Mouse (Mus musculus): ENCODE data around the gene Fes.

The Fes gene

DNA sequence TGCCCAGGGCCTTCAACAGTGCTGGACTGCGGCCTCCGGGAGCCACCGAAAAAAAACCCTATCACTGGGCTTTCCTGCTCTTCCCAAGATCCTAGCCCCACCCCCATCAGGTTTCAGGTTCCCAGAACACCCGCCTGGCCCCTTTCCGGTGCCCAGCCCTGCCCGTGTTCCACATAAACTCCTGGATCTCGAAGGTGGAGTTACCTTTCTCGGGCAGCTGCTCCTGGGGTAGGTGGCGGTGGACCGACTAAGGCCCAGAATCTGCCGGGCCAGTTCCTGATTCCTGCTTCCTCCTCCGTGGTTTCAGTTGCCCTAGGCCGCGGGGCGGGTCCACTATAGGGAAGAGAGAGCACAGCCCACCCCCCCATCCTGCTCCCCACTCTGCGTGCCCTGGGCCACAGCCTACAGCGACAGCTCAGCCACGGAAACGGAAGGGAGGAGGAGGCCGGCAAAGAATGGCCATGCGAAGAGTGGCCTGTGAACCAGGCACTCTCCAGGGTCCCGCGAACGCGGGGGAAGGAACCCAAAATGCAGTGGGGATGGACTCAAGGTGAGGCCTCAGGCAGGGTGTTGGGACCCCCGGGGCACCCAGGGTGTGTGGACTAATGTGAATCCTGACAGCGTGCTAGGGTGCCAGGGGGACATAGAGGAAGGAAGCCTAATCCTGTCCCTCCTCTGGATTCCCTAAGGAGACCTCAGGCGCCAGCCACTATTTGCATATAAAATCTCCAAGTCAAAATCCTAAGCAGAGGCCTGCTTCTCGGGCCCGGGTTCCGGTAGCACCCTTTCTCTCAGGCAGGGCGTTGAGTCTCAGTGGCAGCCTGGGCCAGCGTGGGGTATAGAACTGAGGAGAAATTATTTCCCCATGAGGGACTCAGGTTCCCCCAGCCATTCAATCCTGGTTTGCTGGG, at the start of gene Fes:
TSS of gene Fes (minus strand) at position 314 of the 911 bp plus-strand sequence.
- no peak for DNase-seq (ENCODE audit: low read depth, low spot score)

DNA sequence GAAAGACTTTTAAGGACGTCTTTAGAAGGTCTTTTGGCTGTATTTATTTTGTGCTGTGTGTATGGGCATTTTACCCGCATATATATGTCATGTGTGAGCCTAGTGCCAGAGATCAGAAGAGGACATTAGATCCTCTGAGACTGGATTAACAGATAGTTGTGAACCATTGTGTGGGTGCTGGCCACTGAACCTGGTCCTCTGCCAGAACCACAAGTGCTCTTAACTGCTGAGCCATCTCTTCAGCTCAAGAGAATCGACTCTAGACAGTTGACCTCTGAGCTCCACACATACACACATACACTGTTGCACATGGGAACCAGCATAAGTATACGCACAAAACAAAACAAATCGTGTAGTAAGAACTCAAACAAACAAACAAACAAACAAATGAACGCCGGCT, 48.8 kb upstream of the Fes start:
- DNase-seq (ENCODE audit: low read depth, low spot score), result peak; percentile 42

GRCm38 (mm10) chr7:80435594-80435993, 47.8 kb upstream of the Fes start:
- DNase-seq (ENCODE audit: low read depth, low spot score), result peak; percentile 74

- DNase-seq (ENCODE audit: low read depth, low spot score), result no peak
Observed at GRCm38 (mm10) chr7:80429661-80430060, 41.9 kb upstream of the Fes start.

DNA sequence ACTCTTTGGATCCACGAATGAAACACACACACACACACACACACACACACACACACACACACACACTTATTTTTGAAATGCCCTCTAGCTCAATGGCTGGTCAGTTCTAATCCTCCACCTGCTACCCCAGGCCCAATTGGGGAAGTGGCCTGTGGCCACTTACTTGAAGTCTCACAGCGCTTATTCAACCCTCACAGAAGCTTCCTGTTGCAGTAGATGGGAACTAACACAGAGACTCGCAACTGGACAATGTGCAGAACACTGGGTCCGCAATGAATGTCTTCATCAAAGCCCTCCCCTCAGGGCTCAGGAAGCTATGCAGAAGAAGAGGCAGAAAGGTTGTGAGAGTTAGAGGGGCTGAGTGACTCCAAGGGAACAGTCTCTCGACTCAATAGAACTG, 40.0 kb upstream of the Fes start:
- DNase-seq (ENCODE audit: low read depth, low spot score), result no peak

GRCm38 (mm10) chr7:80426363-80426762, 38.6 kb upstream of the Fes start:
- peak; percentile 25 for DNase-seq (ENCODE audit: low read depth, low spot score)

- DNase-seq (ENCODE audit: low read depth, low spot score), result no peak
Observed at GRCm38 (mm10) chr7:80424722-80425121, 37.0 kb upstream of the Fes start.

DNA sequence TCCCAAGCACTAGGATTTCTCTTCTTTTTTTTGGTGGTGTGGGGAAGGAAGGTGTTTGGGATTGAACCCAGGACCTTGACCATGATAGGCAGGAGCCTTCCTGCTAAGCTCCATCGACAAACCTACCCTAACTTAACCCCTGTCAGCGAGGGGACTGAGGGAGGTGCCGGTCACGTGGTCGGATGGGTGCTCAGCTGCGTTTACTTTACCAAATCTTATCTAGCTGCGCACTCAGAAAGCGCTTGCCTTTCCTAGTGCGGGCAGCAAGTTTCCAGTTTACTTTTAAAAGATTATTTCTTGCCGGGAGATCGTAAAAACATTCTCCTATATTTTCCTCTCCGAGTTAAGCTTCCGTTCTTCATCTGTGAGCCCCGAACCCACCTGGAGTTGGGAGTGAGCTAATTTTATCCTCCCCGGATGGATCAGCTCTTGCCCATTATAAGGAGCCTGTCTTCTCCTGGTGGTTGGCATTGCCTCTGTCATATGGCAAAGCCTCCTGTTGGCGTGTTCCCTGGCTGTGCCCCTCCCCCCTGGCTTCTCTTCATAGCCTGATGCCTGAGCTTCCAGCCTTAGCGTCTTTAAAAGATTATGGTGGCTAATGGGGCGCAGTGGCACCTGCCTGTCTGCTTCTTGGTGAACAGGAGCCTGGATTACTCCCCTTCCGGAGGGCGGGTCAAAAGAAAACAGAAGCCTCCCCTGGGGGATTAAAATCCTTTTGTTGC, 35.2 kb upstream of the Fes start:
- DNase-seq (ENCODE audit: low read depth, low spot score), result no peak

- no peak for DNase-seq (ENCODE audit: low read depth, low spot score)
Observed at GRCm38 (mm10) chr7:80421576-80421975, 33.8 kb upstream of the Fes start.

- peak; percentile 48 for DNase-seq (ENCODE audit: low read depth, low spot score)
Observed at GRCm38 (mm10) chr7:80420586-80420985, 32.8 kb upstream of the Fes start.

- no peak for DNase-seq (ENCODE audit: low read depth, low spot score)
Observed at GRCm38 (mm10) chr7:80419278-80419677, 31.5 kb upstream of the Fes start.

- no peak for DNase-seq (ENCODE audit: low read depth, low spot score)
Observed at GRCm38 (mm10) chr7:80418036-80418435, 30.3 kb upstream of the Fes start.

GRCm38 (mm10) chr7:80417601-80418000, 29.9 kb upstream of the Fes start:
- DNase-seq (ENCODE audit: low read depth, low spot score), result no peak

- DNase-seq (ENCODE audit: low read depth, low spot score), result no peak
Observed at GRCm38 (mm10) chr7:80416969-80417368, 29.2 kb upstream of the Fes start.

- no peak for DNase-seq (ENCODE audit: low read depth, low spot score)
Observed at GRCm38 (mm10) chr7:80414303-80414855, 26.6 kb upstream of the Fes start.

DNA sequence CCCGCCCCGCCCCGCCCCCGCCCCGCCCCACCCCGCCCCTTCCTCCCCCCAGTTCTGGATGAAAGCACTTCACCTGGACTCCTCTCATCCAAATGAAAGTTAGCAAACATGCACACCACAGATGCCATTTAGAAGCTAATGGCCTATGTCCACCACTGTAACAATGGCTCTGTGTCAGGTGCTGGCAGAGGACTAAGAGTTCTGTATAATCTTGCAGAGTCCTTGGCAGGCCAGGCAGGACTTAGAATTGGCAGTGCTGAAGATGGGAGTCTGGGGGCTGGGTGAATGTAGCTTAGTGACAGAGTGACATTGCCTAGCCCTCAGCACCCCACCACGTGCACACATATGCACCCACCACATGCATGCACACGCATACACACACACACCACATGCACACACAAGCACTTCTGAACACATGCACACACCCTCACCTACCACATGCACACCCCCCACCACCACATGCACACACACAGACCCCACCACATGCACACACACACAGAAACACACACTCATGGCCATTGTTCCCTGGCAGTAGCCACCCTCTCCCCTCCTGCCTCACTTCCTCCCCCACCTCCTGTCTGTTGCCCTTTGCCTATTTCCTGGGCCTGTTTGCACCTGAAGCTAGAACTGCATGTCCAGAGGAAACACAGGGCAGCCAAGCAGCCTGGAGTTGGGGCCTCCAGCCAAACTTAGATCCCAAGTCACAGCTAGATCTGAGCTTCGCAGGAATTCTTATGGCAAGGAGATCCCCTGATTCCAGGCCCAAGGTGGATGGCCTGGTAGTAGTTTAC, 26.0 kb upstream of the Fes start:
- DNase-seq (ENCODE audit: low read depth, low spot score), result no peak

DNA sequence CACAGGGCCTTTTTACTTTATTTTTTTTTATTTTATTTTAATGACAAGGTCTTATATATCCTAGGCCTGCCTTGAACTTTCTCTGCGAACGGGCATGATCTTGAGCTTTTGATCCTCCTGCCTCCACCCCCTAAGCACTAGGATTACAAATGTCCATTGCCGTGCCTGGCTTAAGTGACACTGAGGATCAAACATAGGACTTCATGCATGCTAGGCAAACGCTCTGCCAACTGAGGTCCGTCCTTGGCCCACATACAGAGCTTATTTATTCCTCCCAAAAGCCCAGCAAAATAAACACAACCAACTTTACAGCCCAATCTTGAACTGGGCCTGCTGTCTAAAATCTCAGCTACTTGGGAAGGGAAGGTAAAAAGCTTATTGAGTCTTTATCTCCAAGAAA, 25.0 kb upstream of the Fes start:
- DNase-seq (ENCODE audit: low read depth, low spot score), result no peak

DNA sequence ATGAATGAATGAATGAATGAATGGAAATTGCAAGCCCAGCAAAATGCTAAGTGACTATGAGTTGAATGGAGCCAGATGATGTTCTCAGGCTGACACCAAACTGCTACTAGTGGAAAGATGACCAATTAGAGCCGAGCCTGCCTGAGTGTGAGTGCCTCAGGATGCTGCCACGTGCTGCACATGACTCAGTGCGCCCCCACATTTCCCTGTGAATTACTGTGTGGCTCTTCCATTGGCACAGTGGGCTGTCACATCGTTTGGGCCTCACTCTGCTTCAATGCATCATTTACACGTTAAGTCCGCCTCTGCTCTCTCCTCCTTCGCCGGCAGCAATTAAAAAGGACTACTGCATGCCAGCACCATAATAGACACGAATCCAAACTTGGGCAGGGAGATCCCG, 24.5 kb upstream of the Fes start:
- no peak for DNase-seq (ENCODE audit: low read depth, low spot score)

DNA sequence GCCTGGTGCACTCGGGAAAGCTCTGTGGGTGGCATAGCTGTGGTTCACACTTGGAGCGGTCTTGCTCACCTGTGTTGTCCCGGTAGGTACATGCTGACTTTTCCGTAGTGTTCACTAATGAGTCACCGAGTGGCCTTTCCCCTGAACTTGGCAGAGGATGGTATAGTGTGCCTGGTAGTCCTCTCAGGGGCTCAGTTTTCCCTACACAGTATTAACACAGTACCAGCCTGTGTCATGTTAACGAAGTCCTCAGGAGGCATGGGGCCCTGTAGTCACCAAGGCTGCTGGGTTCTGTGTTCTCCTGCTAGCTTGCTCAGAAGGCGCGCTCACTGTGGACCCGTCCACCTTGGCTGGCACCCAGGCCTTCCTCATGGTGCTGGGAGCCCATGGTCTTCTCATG, 22.6 kb upstream of the Fes start:
- DNase-seq (ENCODE audit: low read depth, low spot score), result no peak

GRCm38 (mm10) chr7:80407712-80408111, 20.0 kb upstream of the Fes start:
- no peak for DNase-seq (ENCODE audit: low read depth, low spot score)

DNA sequence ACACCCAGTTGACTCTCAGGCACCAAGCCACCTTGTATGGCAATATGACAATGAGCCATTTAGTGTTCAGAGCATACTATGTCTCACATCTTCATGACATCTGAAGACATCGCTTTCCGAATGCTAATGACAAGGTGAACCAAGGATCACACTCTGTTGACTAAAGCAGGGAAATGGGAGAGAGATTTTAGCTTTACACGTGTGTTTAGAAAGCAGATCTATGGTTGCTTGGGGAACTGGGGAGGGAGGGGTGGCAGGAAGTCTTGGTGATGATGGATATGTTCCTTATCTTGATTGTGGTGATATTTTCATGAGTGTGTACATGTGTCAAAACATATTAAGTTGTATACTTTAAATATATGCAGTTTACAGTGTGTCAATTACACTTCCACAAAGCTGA, 18.4 kb upstream of the Fes start:
- no peak for DNase-seq (ENCODE audit: low read depth, low spot score)

- DNase-seq (ENCODE audit: low read depth, low spot score), result no peak
Observed at GRCm38 (mm10) chr7:80405188-80405695, 17.5 kb upstream of the Fes start, which contains the start of gene Furin. Gene Furin, minus strand, starts transcription at chr7:80405436.
